In the genomic region with DNA sequence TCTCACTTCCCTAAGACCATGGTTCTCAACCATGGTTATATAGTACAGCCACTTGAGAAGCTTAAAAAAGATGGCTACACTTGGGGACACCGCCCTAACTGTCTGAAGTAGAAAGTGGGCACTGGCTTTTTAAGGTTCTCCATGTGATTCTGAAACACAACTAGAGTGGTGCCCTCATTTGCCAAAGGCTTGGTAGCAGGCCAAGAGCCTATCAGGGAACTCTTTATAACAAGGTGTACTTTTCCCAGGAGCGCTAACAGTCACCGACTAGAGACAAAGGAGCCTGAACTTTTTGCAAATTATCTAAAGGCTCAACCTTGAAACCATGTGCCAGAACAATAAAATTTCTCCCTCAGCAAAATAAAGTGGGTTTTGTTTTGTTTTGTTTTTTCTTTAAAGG, we compare ENCODE assay signal across 17 mouse cellular contexts. TPM values are rescaled to one million over a fixed set of nuclear protein-coding genes. Genes with fewer than 3 reads are reported as not detected.
A peak's percentile ranks its signal among the peaks of the same experiment; 100 is the strongest.
DNase-seq lines count a peak whose midpoint lies in the region; ATAC-seq lines count a peak whose summit lies in the region.
"Had no signal": no experiment of that assay in that cellular context is flagged by ENCODE, and none has a peak within 500 bp of the region (broad histone marks: within the 10 kb centered on the region; RNA-seq: fewer than 3 reads in every experiment).

No protein-coding gene starts in this region.

- H3K27me3 ChIP-seq in heart, embryonic 15.5 days = no peaks in the 10 kb centered on the region
- H3K27me3 ChIP-seq in liver, embryonic 15.5 days = no peaks in the 10 kb centered on the region
- H3K27me3 ChIP-seq: forebrain, embryonic 12.5 days; kidney, embryonic 15.5 days; limb, embryonic 12.5 days; lung, embryonic 15.5 days had no signal

- H3K9ac ChIP-seq in heart, embryonic 15.5 days = no peak overlapping the region
- peak overlapping the region; percentile 58; the same call in 1 of the 2 replicates for H3K9ac ChIP-seq in liver, embryonic 15.5 days
- H3K9ac ChIP-seq: forebrain, embryonic 12.5 days; hindbrain, embryonic 14.5 days; kidney, embryonic 15.5 days; limb, embryonic 12.5 days; lung, embryonic 15.5 days had no signal

- WGBS in heart, embryonic 15.5 days = 58% methylated on average over 3 of the region's 3 CpGs
- WGBS in liver, embryonic 15.5 days (ENCODE audit: insufficient replicate concordance) = 87% methylated on average over 3 of the region's 3 CpGs

- H3K9me3 ChIP-seq in heart, embryonic 15.5 days (replicated peaks) = no peaks in the 10 kb centered on the region
- peaks cover 9% of the 10 kb centered on the region; the same call in 1 of the 2 replicates for H3K9me3 ChIP-seq in liver, embryonic 15.5 days (replicated peaks)
- H3K9me3 ChIP-seq: forebrain, embryonic 12.5 days; kidney, embryonic 15.5 days; limb, embryonic 12.5 days; lung, embryonic 15.5 days had no signal

- H3K4me2 ChIP-seq in heart, embryonic 15.5 days = no peak overlapping the region
- H3K4me2 ChIP-seq in liver, embryonic 15.5 days = peak overlapping the region; percentile 67
- H3K4me2 ChIP-seq: forebrain, embryonic 12.5 days; hindbrain, embryonic 14.5 days; kidney, embryonic 15.5 days; limb, embryonic 12.5 days; lung, embryonic 15.5 days had no signal

- DNase-seq in heart, adult 9 months (ENCODE audit: low spot score in 2 of 2) = no peak
- peak; percentile 51 for DNase-seq in testis, postnatal 14 days (ENCODE audit: low spot score)
- no peak for DNase-seq in testis, postnatal 10 days (ENCODE audit: low spot score)
- DNase-seq in kidney, postnatal 14 days = no peak
- no peak for DNase-seq in urinary bladder, adult 18-20 months (ENCODE audit: low spot score in 2 of 2)
- DNase-seq: adrenal gland, adult 2 months; heart, postnatal 14 days; midbrain, embryonic 14.5 days; spleen, adult 18-20 months; thymus, adult 2 months had no signal

- H3K36me3 ChIP-seq in heart, embryonic 15.5 days = peaks cover 22% of the 10 kb centered on the region
- H3K36me3 ChIP-seq in liver, embryonic 15.5 days (replicated peaks) = peaks cover 93% of the 10 kb centered on the region

- peaks cover 24% of the 10 kb centered on the region for H3K4me1 ChIP-seq in heart, embryonic 15.5 days (replicated peaks)
- H3K4me1 ChIP-seq in liver, embryonic 15.5 days (replicated peaks) = peaks cover 98% of the 10 kb centered on the region
- H3K4me1 ChIP-seq: forebrain, embryonic 12.5 days had no signal

- no peak for ATAC-seq in heart, embryonic 15.5 days (replicated peaks; ENCODE audit: insufficient number of reproducible peaks, insufficient read depth, low FRiP score, low read depth)
- no peak for ATAC-seq in liver, embryonic 15.5 days (ENCODE audit: insufficient read depth)

- H3K27ac ChIP-seq in heart, embryonic 15.5 days = 0 out of 2 replicates have a peak overlapping the region, but pooled peaks have one; percentile 24
- H3K27ac ChIP-seq in liver, embryonic 15.5 days (replicated peaks) = peak overlapping the region; percentile 96
- H3K27ac ChIP-seq: forebrain, embryonic 12.5 days; hindbrain, embryonic 14.5 days; kidney, embryonic 15.5 days; limb, embryonic 12.5 days; lung, embryonic 15.5 days had no signal

- H3K4me3 ChIP-seq in heart, embryonic 15.5 days = no peak overlapping the region
- no peak overlapping the region for H3K4me3 ChIP-seq in liver, embryonic 15.5 days (replicated peaks)
- H3K4me3 ChIP-seq: forebrain, embryonic 12.5 days; kidney, embryonic 15.5 days; limb, embryonic 12.5 days; lung, embryonic 15.5 days had no signal

RNA-seq across cellular contexts. Expression of gene Foxo3, which starts 14.5 kb away (rescaled TPM):
- polyA plus RNA-seq in heart, embryonic 15.5 days (2015; fragmentation: Nextera tagmentation; extraction: Ambion mirVana) = 5.7 and 6.8 TPM in 2 replicates
- 15.1 and 15.9 TPM in 2 replicates for polyA plus RNA-seq in liver, embryonic 15.5 days (2015; fragmentation: Nextera tagmentation; extraction: Ambion mirVana)
